Mouse (Mus musculus) frontal cortex, postnatal 36 days (tissue): ENCODE data around the gene Ppp2r5c.

Source experiments
- DNase-seq, 2 experiments: peaks; one replicate each; pipeline ENCODE4 v3.0.0; 2022; ENCODE audit warnings: low spot score in 2 of 2

Gene Ppp2r5c

GRCm38 (mm10) chr12:110442238-110442637 lies 4.7 kb upstream of the Ppp2r5c start:
- DNase-seq, result no peak

GRCm38 (mm10) chr12:110444530-110444929 lies 2.4 kb upstream of the Ppp2r5c start:
- DNase-seq, result no peak

DNA sequence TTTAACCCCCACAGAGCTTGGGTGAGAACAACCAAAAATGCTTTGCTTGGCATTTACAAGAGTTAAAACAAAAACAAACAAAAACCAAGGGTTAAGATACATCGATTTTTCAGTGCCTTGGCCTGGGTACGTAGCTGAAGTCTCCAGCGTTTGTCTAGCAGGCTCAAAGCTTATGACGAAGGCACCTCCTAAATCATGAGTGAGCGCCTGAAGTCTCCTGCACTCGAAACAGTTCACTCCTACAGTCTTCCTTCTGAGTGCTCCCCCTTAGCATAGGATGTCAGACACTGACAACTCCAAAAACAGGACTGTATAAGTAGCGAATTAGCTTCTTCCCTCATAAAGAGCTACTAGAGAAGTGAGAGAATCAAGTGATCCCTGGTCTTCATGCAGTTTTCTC lies 1.1 kb upstream of the Ppp2r5c start:
- no peak for DNase-seq

DNA sequence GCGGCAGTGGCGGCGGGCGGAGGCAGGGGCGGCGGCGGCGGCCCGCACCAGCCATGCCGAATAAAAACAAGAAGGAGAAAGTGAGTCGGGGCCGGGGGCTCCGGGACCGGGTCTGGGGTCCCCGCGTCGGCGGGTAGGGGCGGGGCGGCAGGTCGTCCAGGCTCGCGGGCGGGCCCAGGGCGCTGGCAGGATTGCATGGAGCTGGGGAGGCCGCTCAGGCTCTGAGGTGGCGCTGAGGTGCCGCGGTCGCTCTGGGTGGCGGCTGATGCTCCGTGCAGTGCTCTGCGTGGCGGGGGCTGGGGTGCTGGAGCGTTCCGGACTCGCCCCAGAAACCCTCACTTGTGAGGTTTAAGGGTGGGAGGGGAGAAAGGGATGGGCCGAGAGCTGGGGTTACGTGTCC lies 386 bp downstream of the Ppp2r5c start:
- DNase-seq, result peak in 1 of 2 experiments; percentile 64

DNA sequence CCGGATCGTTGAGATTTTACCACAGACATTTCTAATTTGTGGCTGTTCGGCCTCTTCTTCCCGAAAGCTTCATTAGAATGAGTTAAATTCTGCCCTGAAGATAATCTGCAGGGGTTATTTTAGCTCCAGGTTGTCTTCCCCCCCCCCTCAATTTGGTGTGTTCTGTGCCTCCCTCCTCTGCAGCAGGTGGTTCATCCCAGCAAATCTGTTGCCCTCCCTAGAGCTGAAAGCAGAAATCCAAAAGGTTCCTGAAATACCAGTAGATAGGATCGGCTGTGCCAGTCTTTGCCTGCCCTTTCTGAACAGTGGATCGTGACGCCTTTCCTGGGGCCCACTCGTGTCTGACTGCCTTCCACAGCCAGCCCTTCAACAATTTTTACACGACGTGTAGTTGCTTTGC lies 1.8 kb downstream of the Ppp2r5c start:
- DNase-seq, result no peak

DNA sequence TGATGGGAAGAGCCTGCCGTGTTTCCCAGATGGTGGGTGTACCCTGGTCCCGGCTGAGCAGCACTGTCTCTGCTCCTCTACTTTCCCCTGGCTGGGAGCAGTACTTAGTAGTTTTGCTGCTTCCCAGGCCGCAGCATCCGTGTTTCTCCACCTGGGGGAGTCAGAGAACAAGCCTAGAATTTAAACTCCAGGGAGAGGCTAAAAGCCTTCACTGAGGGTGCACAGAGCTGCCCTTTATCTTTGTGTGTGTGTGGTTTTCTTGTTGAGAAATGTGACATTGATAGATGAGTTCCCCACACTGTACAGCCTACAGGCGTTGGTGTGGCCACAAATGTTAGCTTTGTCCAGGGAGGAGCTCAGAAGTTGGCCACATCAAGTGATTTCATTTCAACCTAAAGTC lies 7.3 kb downstream of the Ppp2r5c start:
- DNase-seq, result peak; percentile 70 to 74

- peak in 1 of 2 experiments; percentile 43 for DNase-seq
Measured at GRCm38 (mm10) chr12:110456024-110456423, 9.1 kb downstream of the Ppp2r5c start.

- peak in 1 of 2 experiments; percentile 51 for DNase-seq
Measured at GRCm38 (mm10) chr12:110458667-110459066, 11.7 kb downstream of the Ppp2r5c start.

DNA sequence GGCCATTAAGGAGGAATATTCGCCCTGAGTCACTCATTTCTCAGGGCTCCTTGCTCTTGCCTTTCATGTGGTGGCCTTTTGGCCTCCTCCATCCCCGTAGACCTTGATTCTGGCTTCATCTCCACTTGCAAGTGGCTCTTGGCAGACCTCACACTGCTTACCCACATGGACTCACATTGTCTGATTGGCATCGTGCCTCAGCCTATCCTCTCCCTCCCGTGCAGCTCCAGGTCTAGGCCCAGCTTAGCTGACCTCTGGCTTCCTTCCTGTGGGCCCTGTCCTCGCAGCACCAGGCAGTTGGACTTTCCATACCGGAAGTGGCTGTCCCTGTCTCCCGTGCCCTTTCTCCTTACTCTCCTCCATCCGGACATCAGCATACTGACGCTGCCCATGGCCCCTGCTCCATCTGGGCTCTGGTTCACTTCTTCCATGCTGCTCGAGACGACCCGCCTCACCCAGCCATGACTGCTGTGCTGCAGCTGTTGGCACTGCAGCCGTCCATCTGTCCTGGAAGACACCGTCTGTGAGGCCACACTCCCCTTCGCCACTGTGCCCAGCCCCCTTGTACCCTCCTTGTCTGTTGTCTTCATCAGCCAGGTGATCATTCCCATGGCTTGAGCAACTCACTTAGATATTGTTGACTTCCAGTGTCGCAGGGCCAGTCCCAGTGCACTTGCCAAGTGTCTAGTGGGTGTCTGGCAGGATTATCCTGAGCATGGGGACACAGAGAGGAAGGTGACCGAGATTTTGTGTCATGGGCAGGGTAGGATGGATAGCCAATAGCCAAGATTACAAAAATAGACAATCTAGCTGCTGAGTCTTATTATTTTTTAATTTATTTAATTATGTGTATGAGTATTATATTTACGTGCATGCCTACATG lies 13.7 kb downstream of the Ppp2r5c start:
- DNase-seq, result no peak

GRCm38 (mm10) chr12:110463711-110464110 lies 16.8 kb downstream of the Ppp2r5c start:
- DNase-seq, result no peak

DNA sequence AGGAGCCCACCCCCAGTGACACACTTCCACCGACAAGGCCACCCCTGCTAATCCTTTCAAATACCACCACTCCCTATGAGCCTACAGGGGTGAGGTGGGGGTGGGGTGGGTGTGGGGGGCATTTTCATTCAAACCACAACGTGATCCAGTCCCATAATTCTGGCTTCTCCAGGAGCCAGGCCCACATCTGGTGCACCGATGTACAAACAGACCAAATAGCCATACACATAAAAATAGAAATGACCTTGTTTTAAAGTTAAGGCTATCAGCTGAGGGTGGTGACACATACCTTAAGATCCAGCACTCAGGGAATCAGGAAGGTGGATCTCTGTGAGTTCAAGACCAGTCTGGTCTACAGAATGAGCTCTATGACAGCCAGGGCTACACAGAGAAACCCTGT lies 24.5 kb downstream of the Ppp2r5c start:
- DNase-seq, result no peak

- no peak for DNase-seq
Measured at GRCm38 (mm10) chr12:110472247-110472646, 25.3 kb downstream of the Ppp2r5c start.

- no peak for DNase-seq
Measured at GRCm38 (mm10) chr12:110474497-110474896, 27.6 kb downstream of the Ppp2r5c start.

- DNase-seq, result no peak
Measured at GRCm38 (mm10) chr12:110476561-110476960, 29.6 kb downstream of the Ppp2r5c start.

GRCm38 (mm10) chr12:110477906-110478305 lies 31.0 kb downstream of the Ppp2r5c start:
- DNase-seq, result no peak

- DNase-seq, result no peak
Measured at GRCm38 (mm10) chr12:110478601-110479008, 31.7 kb downstream of the Ppp2r5c start.

GRCm38 (mm10) chr12:110479268-110479667 lies 32.3 kb downstream of the Ppp2r5c start:
- DNase-seq, result no peak

- no peak for DNase-seq
Measured at GRCm38 (mm10) chr12:110480701-110481100, 33.8 kb downstream of the Ppp2r5c start.

DNA sequence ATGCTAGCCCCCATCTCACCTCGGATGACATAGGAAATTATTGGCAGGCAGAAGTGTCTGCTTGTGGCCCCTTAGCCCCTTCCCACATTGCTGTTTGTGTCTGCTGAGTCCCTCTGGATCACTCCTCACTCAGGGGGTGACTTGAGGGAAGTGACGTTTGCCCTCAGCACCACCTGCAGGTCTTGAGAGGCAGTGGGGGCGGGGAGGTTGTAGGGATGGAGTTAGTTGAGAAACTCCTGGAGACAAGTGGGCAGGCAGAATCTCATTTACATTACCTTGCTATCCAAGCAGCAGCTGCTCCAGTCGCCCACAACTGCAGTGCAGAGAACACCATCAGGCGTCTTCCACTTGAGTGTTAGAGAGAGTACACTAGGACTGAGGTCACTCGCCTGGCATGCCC lies 36.8 kb downstream of the Ppp2r5c start:
- DNase-seq, result no peak

- DNase-seq, result no peak
Measured at GRCm38 (mm10) chr12:110484824-110485584, 38.1 kb downstream of the Ppp2r5c start.

DNA sequence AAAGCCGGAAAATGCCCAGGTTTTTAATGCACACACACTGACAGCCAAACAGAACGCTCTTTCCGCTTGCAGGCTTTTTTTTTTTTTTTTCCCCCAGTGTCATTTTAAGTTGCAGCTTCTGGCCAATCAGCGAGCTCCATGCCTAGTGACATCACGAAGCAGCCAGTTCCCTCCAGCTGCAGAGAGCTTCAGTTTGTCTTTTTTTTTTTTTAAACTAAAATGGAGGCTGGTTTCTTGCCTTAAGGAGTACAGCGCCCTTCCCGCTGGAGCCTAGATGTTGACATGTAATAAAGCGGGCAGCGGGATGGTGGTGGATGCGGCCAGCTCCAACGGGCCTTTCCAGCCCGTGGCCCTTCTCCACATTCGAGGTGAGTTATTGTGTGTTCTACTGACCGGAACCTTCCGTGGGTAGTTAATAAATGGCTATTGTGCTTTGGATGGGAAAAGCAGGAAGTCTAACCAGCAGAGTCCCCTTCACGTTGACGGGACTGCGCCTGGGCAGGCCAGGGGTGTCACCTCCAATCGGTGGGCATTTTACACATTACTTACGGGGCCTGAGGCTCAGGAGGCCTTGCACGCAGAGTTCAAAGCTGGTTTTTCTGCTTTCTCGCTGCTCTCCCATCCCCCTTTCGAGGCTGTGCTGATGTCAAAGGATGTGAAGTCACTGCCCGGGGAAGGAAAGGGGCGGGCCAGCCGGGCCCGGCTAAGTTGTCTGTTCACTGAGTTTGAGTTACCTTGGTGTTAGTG lies 38.8 kb downstream of the Ppp2r5c start:
- DNase-seq, result peak; percentile 77 to 85

- DNase-seq, result no peak
Measured at GRCm38 (mm10) chr12:110486852-110487251, 39.9 kb downstream of the Ppp2r5c start.
